Comparison of ENCODE assay signal across 8 mouse cellular contexts in genomic region chr11:98783236-98783696, GRCm38 (mm10). TPM values are rescaled to one million over a fixed set of nuclear protein-coding genes. Genes with fewer than 3 reads are reported as not detected.
DNase-seq lines count a peak whose midpoint lies in the region; ATAC-seq and TF ChIP-seq lines count a peak whose summit lies in the region.

No protein-coding gene starts in this region.

- H3K4me2 ChIP-seq in hindbrain, embryonic 12.5 days (replicated peaks): peak overlapping the region; percentile 44
- H3K4me2 ChIP-seq in lung, postnatal 0 days (replicated peaks; ENCODE audit: low read depth, low read length): peak overlapping the region; percentile 32

- H3K27me3 ChIP-seq in hindbrain, embryonic 12.5 days: no peaks in the 10 kb centered on the region
- no peaks in the 10 kb centered on the region for H3K27me3 ChIP-seq in lung, postnatal 0 days (replicated peaks; ENCODE audit: insufficient read depth, low read length)

- H3K4me3 ChIP-seq in hindbrain, embryonic 12.5 days: peak overlapping the region; percentile 15
- H3K4me3 ChIP-seq in lung, postnatal 0 days (ENCODE audit: low read depth, low read length): peak overlapping the region; percentile 10; the same call in 1 of the 2 replicates

- DNase-seq in MN1 (ENCODE audit: low spot score): peak; percentile 87
- peak; percentile 94 to 95 for DNase-seq in cerebellum, postnatal 10 days
- DNase-seq in frontal cortex, postnatal 14 days (ENCODE audit: low spot score in 2 of 2): peak; percentile 91 to 97
- DNase-seq in layer of hippocampus, postnatal 14 days (ENCODE audit: low spot score in 2 of 2): peak; percentile 95 to 96
- DNase-seq in lung, postnatal 0 days (ENCODE audit: low spot score): peak; percentile 98
- peak; percentile 88 for DNase-seq in retina, embryonic 14.5 days (ENCODE audit: low spot score)
- DNase-seq in thymus, postnatal 4 days: peak; percentile 85

- peak; percentile 15; the same call in 1 of the 2 replicates for TF ChIP-seq CTCF in lung, postnatal 0 days (IDR thresholded peaks at IDR 0.05)

- peak; percentile 37 for ATAC-seq in hindbrain, embryonic 12.5 days (ENCODE audit: low FRiP score)
- peak; percentile 81 for ATAC-seq in lung, postnatal 0 days

- H3K9me3 ChIP-seq in hindbrain, embryonic 12.5 days (replicated peaks): no peaks in the 10 kb centered on the region
- H3K9me3 ChIP-seq in lung, postnatal 0 days (ENCODE audit: low read length): no peaks in the 10 kb centered on the region

- WGBS in hindbrain, embryonic 12.5 days: under 1% methylated on average over 20 of the region's 20 CpGs
- 0% methylated on average over 19 of the region's 20 CpGs for WGBS in lung, postnatal 0 days

- no peaks in the 10 kb centered on the region for H3K36me3 ChIP-seq in hindbrain, embryonic 12.5 days
- no peaks in the 10 kb centered on the region for H3K36me3 ChIP-seq in lung, postnatal 0 days (ENCODE audit: insufficient read depth, low read length)

- peak overlapping the region; percentile 62 for H3K27ac ChIP-seq in hindbrain, embryonic 12.5 days
- H3K27ac ChIP-seq in lung, postnatal 0 days (ENCODE audit: low read length): peak overlapping the region; percentile 95

- peaks cover 54% of the 10 kb centered on the region for H3K4me1 ChIP-seq in hindbrain, embryonic 12.5 days
- H3K4me1 ChIP-seq in lung, postnatal 0 days (ENCODE audit: insufficient read depth, low read depth, low read length): peaks cover 43% of the 10 kb centered on the region

- TF ChIP-seq EP300 in lung, postnatal 0 days (IDR thresholded peaks at IDR 0.05): peak; percentile 96

- H3K9ac ChIP-seq in hindbrain, embryonic 12.5 days: peak overlapping the region; percentile 44; the same call in 1 of the 2 replicates
- 0 out of 2 replicates have a peak overlapping the region, but pooled peaks have one; percentile 32 for H3K9ac ChIP-seq in lung, postnatal 0 days (replicated peaks; ENCODE audit: low read depth)

RNA-seq across cellular contexts. Expression of gene Nr1d1, which starts 8.1 kb away (rescaled TPM):
- polyA plus RNA-seq in hindbrain, embryonic 12.5 days (2016; fragmentation: Nextera tagmentation; extraction: Ambion mirVana): 1.2 and 1.3 TPM in 2 replicates
- total RNA-seq in layer of hippocampus, postnatal 14 days (2021): 10 to 100 TPM; 53.3 to 65.3 TPM
- 6.9 and 8.9 TPM in 2 replicates for polyA plus RNA-seq in lung, postnatal 0 days (2015; fragmentation: Nextera tagmentation; extraction: Ambion mirVana)

RNA-seq across cellular contexts. Expression of gene Msl1, which starts 12.1 kb away (rescaled TPM):
- 38.8 and 40.4 TPM in 2 replicates for polyA plus RNA-seq in hindbrain, embryonic 12.5 days (2016; fragmentation: Nextera tagmentation; extraction: Ambion mirVana)
- total RNA-seq in layer of hippocampus, postnatal 14 days (2021): 100 to 1,000 TPM; 149 to 161 TPM
- polyA plus RNA-seq in lung, postnatal 0 days (2015; fragmentation: Nextera tagmentation; extraction: Ambion mirVana): 16.3 and 21.3 TPM in 2 replicates

RNA-seq across cellular contexts. Expression of gene Casc3, which starts 21.4 kb away (rescaled TPM):
- 62.5 and 66.5 TPM in 2 replicates for polyA plus RNA-seq in hindbrain, embryonic 12.5 days (2016; fragmentation: Nextera tagmentation; extraction: Ambion mirVana)
- total RNA-seq in layer of hippocampus, postnatal 14 days (2021): 10 to 100 TPM; 56.7 to 59.7 TPM
- 22.7 and 22.9 TPM in 2 replicates for polyA plus RNA-seq in lung, postnatal 0 days (2015; fragmentation: Nextera tagmentation; extraction: Ambion mirVana)

RNA-seq across cellular contexts. Expression of gene Thra, which starts 42.8 kb away (rescaled TPM):
- polyA plus RNA-seq in hindbrain, embryonic 12.5 days (2016; fragmentation: Nextera tagmentation; extraction: Ambion mirVana): 67.2 and 68.4 TPM in 2 replicates
- total RNA-seq in layer of hippocampus, postnatal 14 days (2021): 1,000 to 10,000 TPM; 1,264 to 1,291 TPM
- 38.1 and 40.5 TPM in 2 replicates for polyA plus RNA-seq in lung, postnatal 0 days (2015; fragmentation: Nextera tagmentation; extraction: Ambion mirVana)

RNA-seq across cellular contexts. Expression of gene Rapgefl1, which starts 53.3 kb away (rescaled TPM):
- polyA plus RNA-seq in hindbrain, embryonic 12.5 days (2016; fragmentation: Nextera tagmentation; extraction: Ambion mirVana): 3.1 and 4.1 TPM in 2 replicates
- 100 to 1,000 TPM; 159 to 165 TPM for total RNA-seq in layer of hippocampus, postnatal 14 days (2021)
- polyA plus RNA-seq in lung, postnatal 0 days (2015; fragmentation: Nextera tagmentation; extraction: Ambion mirVana): 1.1 and 1.5 TPM in 2 replicates

Comparison
In these comparisons a context has a peak if more than half of its experiments do, and no peak if none do; other contexts are left out.
1. Peak in every context shown above with its lines: DNase-seq, ATAC-seq, H3K4me3 ChIP-seq and H3K27ac ChIP-seq.